Mouse (Mus musculus): ENCODE measurements around the gene Fhl1.

The Fhl1 gene

DNA sequence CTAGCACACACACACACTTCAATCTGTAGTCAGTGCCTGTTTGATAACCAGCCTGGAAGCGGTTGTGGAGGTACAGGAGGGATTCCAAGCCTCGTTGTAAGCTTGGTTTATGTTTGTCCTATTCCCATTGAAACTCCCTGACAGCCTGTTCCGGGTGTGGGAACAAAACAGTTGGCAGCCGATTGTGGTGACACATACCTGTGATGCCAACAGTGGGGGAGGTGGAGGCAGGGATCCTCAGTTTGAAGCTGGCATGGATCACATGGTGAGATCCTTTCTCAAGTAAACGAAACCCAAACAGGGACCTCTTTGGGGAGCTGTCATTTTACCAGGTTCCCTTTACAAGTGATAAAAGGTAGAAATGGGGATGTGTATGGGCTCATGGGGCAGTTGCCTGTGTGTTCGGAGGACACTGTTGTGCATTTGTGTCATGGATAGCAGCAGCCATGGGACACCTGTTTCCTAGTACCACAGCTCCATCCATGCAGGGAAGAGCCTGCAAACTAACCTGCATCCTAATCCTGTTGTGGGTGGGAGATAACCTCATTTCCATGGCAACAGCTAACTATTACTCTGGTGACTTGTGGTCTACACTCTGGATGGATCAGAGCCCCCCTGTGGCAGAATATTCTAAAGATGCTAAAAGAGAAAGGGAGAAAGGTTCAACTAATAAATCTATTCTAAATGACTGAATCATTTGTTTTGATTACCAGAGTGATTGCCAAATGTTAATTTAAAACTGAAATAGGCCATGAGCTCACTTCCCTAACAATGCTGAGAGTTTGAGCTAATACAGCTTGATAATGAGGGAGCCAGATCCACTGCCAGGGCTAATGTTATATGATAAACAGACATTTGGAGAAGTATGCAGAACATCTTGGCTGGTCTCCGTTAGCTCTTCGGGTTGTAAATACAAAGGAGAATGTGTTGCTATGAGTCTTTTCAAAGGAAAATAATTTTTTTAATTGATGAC, 22.0 kb downstream of the Fhl1 start:
- DNase-seq: peak; percentile 25

- DNase-seq: no peak
These were observed 24.1 kb downstream of the Fhl1 start for GRCm38 (mm10) chrX:56755646-56756045.

- DNase-seq: peak; percentile 2
These were observed 24.8 kb downstream of the Fhl1 start for GRCm38 (mm10) chrX:56756352-56756751.

- DNase-seq: no peak
These were observed 28.7 kb downstream of the Fhl1 start for GRCm38 (mm10) chrX:56760257-56760760.

- DNase-seq: no peak
These were observed 38.3 kb downstream of the Fhl1 start for GRCm38 (mm10) chrX:56769838-56770237.

- DNase-seq: no peak
These were observed 40.2 kb downstream of the Fhl1 start for GRCm38 (mm10) chrX:56771751-56772150.

GRCm38 (mm10) chrX:56773329-56773728, 41.7 kb downstream of the Fhl1 start:
- no peak for DNase-seq

DNA sequence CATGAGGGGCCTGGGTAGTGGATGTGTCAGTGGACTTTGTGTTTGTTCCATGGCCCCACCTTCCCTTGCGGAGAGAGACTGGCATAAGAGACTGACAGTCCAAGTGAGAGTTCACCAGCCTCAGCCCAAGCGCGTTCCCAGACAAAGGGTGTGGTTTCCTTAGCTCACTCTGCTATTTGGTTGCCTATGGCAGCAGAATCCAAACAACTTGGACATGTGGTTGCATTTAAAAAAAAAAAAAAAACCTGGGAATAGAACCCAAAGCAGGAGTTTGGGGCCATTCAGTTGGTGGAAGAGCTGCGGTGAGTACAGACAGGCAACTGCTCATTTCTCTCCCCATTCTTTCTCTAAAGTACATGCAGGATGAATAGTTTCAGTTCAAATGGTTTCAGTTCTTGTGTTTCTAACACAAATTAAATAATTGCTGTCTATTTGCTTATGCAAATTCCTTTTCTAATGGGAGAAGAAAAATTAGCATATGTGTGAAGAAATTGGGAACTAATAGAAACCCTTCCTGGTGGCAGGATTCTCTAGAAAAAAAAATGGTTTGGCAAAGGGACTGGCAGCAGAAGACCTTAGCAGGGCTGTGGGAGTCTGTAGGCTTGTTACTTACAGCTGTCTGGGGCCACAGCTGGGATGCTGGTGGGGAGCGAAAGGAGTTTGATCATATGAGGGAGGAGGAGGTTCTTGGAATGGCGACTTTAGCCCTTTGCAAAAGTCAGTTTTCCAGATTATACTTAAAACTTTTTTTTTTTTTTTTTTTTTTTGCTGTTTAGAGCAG, 54.9 kb downstream of the Fhl1 start:
- DNase-seq: no peak

GRCm38 (mm10) chrX:56787486-56787885, 55.9 kb downstream of the Fhl1 start:
- DNase-seq: no peak

GRCm38 (mm10) chrX:56790591-56790990, 59.0 kb downstream of the Fhl1 start:
- DNase-seq: no peak

- DNase-seq: peak; percentile 39
These were observed 59.7 kb downstream of the Fhl1 start for GRCm38 (mm10) chrX:56791268-56791667.

GRCm38 (mm10) chrX:56821765-56822603, 90.4 kb downstream of the Fhl1 start, which contains the start of gene Map7d3:
Gene Map7d3, minus strand, starts transcription at chrX:56822326.
- DNase-seq: no peak

DNA sequence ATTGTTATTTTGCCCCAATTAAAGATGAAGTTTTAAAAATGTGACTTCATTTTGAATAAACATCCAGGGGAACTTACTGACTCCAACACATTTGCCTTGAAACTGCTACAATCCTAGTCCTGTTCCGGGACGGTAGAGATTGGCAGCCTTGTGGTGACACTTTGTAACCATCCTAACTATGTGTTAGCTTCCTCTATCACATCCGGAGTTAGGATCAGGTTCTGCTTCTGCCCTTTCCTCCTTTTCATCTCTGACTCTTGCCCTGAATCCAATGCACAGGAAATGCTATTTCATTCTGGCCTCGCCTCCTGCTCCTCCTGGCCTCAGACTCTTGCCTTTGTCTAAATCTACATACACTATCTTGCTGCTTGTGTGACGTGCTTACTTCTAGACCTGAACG, 95.9 kb downstream of the Fhl1 start:
- no peak for DNase-seq

DNA sequence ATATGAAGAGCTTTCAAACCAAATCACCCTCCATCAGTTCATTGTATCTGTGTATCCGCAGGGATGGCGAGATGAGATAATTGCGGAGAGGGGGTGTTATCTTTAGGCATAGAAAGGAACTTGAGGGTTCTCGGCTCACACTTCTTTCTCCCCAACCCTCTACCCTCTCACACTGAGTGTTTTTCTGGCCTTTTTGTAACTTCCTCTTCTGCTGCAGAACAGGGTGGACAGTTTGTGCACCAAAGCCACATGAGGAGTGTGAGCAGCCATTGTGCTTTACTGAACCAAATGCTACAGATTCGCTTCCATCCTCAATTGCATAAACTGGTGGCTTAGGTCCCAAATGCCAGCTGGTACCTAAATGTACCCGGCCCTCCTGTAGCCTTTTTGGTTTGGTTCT, 104.3 kb downstream of the Fhl1 start:
- DNase-seq: no peak

GRCm38 (mm10) chrX:56839369-56839768, 107.8 kb downstream of the Fhl1 start:
- peak; percentile 4 for DNase-seq

DNA sequence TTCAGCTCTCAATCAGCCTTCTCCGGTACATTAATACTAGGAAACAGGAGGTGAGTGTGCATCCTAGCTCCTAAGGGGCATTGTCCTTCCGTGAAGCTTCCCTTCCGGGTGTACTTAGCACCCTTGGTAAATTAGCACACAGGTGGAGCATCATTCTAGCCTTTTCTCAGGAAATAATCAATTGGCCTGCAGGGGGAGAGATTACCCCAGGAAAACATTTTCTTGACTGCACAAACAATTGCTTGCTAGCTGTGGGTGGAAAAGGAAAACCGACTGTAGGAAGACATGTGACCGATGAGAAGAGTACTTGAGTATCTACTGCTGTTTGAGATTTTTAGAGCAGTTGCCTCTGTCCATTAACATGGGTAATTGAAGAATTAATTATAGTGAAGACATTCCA, 109.7 kb downstream of the Fhl1 start:
- no peak for DNase-seq
